In genomic region chr2:169357400-169357799, GRCm38 (mm10) we compare ENCODE assay signal across 17 mouse cellular contexts.
DNase-seq lines count a peak whose midpoint lies in the region; ATAC-seq and TF ChIP-seq lines count a peak whose summit lies in the region.
"Had no signal": no experiment of that assay in that cellular context is flagged by ENCODE, and none has a peak within 500 bp of the region (broad histone marks: within the 10 kb centered on the region; RNA-seq: fewer than 3 reads in every experiment).

No protein-coding gene starts in this region.

- H3K9ac ChIP-seq in heart, embryonic 11.5 days (ENCODE audit: low read depth, low read length), result no peak overlapping the region
- H3K9ac ChIP-seq in heart, postnatal 0 days (replicated peaks; ENCODE audit: low read depth, low read length), result no peak overlapping the region
- H3K9ac ChIP-seq: hindbrain, embryonic 13.5 days; liver, embryonic 13.5 days; lung, embryonic 14.5 days; neural tube, embryonic 12.5 days had no signal

- H3K27me3 ChIP-seq in heart, embryonic 11.5 days (ENCODE audit: control insufficient read depth, insufficient read depth, low read length), result no peaks in the 10 kb centered on the region
- H3K27me3 ChIP-seq in heart, postnatal 0 days (ENCODE audit: control insufficient read depth, insufficient read depth, low read length), result peaks cover 13% of the 10 kb centered on the region; the same call in 1 of the 2 replicates
- H3K27me3 ChIP-seq: hindbrain, embryonic 13.5 days; liver, embryonic 13.5 days; neural tube, embryonic 12.5 days had no signal

- H3K36me3 ChIP-seq in heart, embryonic 11.5 days (ENCODE audit: control insufficient read depth, insufficient read depth, low read length), result no peaks in the 10 kb centered on the region
- H3K36me3 ChIP-seq in heart, postnatal 0 days (replicated peaks; ENCODE audit: control insufficient read depth, insufficient read depth, low read length), result no peaks in the 10 kb centered on the region
- H3K36me3 ChIP-seq: hindbrain, embryonic 13.5 days; liver, embryonic 13.5 days; neural tube, embryonic 12.5 days had no signal

- TF ChIP-seq CTCF in heart, postnatal 0 days (IDR thresholded peaks at IDR 0.05; ENCODE audit: low read depth), result no peak
- no peak for TF ChIP-seq CTCF in gastrocnemius, adult 2 months (IDR thresholded peaks at IDR 0.05)

- H3K9me3 ChIP-seq in heart, embryonic 11.5 days (replicated peaks; ENCODE audit: control insufficient read depth, low read length), result no peaks in the 10 kb centered on the region
- H3K9me3 ChIP-seq in heart, postnatal 0 days (replicated peaks; ENCODE audit: control insufficient read depth, low read length), result no peaks in the 10 kb centered on the region
- H3K9me3 ChIP-seq: hindbrain, embryonic 13.5 days; neural tube, embryonic 12.5 days had no signal

- no peak for TF ChIP-seq EP300 in heart, postnatal 0 days (IDR thresholded peaks at IDR 0.05; ENCODE audit: low read depth)

- H3K4me3 ChIP-seq in heart, embryonic 11.5 days (ENCODE audit: low read depth, low read length), result no peak overlapping the region
- H3K4me3 ChIP-seq in heart, postnatal 0 days (ENCODE audit: low read depth, low read length), result no peak overlapping the region
- H3K4me3 ChIP-seq in gastrocnemius, adult 2 months, result no peak overlapping the region
- H3K4me3 ChIP-seq: hindbrain, embryonic 13.5 days; liver, embryonic 13.5 days; neural tube, embryonic 12.5 days had no signal

- intact Hi-C loops in left cerebral cortex, postnatal 25 days (cut with DNase I), result no loop called here
- intact Hi-C loops in gastrocnemius, adult 2 months (cut with DNase I), result no loop called here

- 51% methylated on average over 10 of the region's 10 CpGs for WGBS in heart, embryonic 11.5 days (ENCODE audit: insufficient replicate concordance)
- WGBS in heart, postnatal 0 days, result 23% methylated on average over 10 of the region's 10 CpGs

- H3K27ac ChIP-seq in heart, embryonic 11.5 days (ENCODE audit: low read depth, low read length), result no peak overlapping the region
- no peak overlapping the region for H3K27ac ChIP-seq in heart, postnatal 0 days (ENCODE audit: low read depth)
- H3K27ac ChIP-seq in gastrocnemius, adult 2 months, result no peak overlapping the region
- H3K27ac ChIP-seq: hindbrain, embryonic 13.5 days; liver, embryonic 13.5 days; neural tube, embryonic 12.5 days had no signal

- H3K4me2 ChIP-seq in heart, embryonic 11.5 days, result no peak overlapping the region
- peak overlapping the region; percentile 28 for H3K4me2 ChIP-seq in heart, postnatal 0 days (ENCODE audit: low read depth, low read length)
- H3K4me2 ChIP-seq: hindbrain, embryonic 13.5 days; liver, embryonic 13.5 days; lung, embryonic 14.5 days; neural tube, embryonic 12.5 days had no signal

- H3K4me1 ChIP-seq in heart, embryonic 11.5 days (ENCODE audit: control insufficient read depth, insufficient read depth, low read length), result no peaks in the 10 kb centered on the region
- H3K4me1 ChIP-seq in heart, postnatal 0 days (ENCODE audit: control insufficient read depth, insufficient read depth), result no peaks in the 10 kb centered on the region
- H3K4me1 ChIP-seq: liver, embryonic 13.5 days had no signal

- no peak for ATAC-seq in heart, embryonic 11.5 days (replicated peaks; ENCODE audit: insufficient number of reproducible peaks, low FRiP score, low TSS enrichment)
- ATAC-seq in heart, postnatal 0 days (ENCODE audit: insufficient read depth, low read depth), result peak; percentile 75

- peak; percentile 91 for DNase-seq in heart, adult 11 months
- DNase-seq in Muller cell, postnatal 12 days (ENCODE audit: inconsistent ontology term), result peak; percentile 86
- DNase-seq in heart, adult 8-10 months (ENCODE audit: low spot score), result peak; percentile 11
- peak; percentile 51 for DNase-seq in heart, postnatal 0 days (ENCODE audit: low spot score)
- no peak for DNase-seq in left cerebral cortex, postnatal 25 days (ENCODE audit: low spot score in 2 of 2)
- no peak for DNase-seq in gastrocnemius, adult 2 months
- DNase-seq: cerebellum, adult 9-11 months; gastrocnemius, postnatal 36 days; kidney, adult 9 months; kidney, postnatal 36 days; liver, embryonic 13.5 days; lung, embryonic 14.5 days; lung, postnatal 4 days; thymus, postnatal 36 days had no signal

Comparison
In these comparisons a context has a peak if more than half of its experiments do, and no peak if none do; other contexts are left out.
1. DNase-seq: peak in heart, adult 11 months (single experiment), Muller cell, postnatal 12 days (single experiment), heart, adult 8-10 months (single experiment) and heart, postnatal 0 days (single experiment); none in left cerebral cortex, postnatal 25 days (0 of 2) and gastrocnemius, adult 2 months (single experiment).